Mouse (Mus musculus): Measurements from ENCODE around the gene Prkd2.

Gene Prkd2

DNA sequence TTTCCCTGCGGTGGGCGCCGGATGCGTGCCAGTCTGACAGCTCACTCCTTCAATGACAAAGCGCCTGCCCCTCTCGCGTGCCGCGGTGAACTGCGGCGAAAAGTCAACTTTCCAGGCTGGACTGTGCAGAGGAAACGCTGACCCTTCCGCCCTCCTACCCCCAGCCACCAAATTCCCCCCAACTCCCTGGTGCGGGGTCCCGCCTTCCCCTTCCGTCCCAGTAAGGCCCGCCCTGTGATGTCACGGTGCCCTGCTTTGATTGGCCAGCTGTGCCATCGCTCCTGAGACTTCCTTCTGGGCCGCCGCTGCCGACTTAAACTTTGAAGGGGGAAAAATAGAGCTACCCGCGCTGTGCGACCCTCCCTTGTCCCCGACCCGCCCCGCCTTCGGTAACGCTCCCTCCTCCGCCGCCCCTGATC is at the start of gene Prkd2:
TSS of gene Prkd2 (plus strand) at position 258 of the 419 bp plus-strand sequence.
- CTCF ChIA-PET: no interaction called here

DNA sequence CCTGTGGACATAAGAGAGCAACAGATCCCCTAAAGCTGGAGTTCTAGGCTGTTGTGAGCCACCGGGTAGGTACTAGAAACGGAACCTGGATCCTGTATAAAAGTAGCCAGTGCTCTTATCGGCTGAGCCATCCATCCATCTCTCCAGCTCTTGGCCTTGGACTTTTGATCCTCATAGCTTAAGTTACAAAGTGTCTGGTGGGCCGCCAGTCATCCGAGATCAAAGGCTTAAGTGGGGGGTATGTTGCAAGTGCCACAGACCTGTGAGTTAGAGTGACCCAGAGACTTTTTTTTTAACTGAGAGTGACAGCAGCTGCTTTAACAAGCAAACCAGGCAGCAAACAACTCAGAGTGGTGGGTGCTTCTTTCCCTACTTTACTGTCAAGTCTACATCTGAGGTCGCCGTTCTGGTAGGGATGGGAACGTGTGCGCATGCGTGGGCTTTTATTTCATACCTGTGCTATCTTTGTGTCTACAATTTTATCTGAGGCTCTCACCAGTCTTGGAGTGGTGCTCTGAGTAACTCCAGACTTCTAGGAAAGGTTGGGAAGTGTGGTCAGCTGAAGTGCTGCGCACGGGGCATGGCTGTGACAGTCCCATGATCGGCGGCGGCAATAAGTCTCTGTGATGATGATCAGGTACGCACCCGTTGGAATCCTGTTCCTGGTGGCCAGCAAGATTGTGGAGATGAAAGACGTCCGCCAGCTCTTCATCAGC is 49.5 kb upstream of the Prkd2 start:
- CTCF ChIA-PET: interaction anchor here (0.6 kb wide), 2 partner anchors 71 to 176 kb away, joined by 3 to 6 read pairs; no protein-coding TSS in a partner anchor

DNA sequence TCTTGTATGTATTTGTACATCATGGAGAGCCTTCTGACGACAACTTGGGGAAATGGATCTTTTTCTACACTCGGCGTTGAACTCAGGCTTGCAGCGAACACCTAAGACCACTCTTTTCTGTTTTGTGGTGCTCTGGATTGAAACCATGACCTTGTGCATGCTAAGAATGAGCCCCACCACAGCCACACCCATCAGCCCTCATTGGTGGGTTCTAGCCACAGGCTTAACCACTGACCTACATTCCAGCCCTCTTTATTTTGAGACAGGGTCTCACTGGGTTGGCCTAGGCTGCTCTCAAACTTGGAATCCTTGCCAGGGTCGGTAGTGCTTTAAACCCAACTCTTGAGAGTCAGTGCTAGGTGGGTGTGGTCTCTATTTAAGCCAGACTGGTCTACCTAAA is 47.8 kb upstream of the Prkd2 start:
- CTCF ChIA-PET: no interaction called here

DNA sequence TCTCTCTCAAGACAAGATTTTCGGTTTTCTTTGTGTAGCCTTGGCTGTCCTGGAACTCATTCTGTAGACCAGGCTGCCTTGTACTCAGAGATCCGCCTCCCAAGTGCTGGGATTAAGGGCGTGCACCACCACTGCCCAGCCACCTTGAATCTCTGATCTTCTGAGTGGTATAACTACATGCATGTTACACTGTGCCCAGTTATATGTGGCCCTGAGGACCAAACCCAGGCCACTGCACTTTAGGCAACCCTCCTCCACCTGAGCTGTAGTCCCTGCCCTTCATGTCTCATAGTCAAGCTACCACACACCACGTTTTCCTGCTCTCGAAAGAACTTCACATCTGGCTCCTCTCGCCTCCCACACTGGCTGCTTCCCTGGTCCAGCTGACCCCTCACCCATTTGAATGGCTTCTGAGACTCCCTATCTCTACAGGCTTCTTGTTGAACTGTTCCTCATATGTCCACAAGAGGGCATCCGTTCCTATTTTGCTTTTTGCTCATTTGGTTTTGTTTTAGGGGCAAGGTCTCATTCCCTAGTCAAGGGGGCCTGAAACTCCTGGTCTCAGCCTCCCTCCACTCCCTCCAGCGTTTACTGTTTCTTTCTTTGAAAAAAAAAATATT is 38.2 kb upstream of the Prkd2 start:
- CTCF ChIA-PET: no interaction called here

DNA sequence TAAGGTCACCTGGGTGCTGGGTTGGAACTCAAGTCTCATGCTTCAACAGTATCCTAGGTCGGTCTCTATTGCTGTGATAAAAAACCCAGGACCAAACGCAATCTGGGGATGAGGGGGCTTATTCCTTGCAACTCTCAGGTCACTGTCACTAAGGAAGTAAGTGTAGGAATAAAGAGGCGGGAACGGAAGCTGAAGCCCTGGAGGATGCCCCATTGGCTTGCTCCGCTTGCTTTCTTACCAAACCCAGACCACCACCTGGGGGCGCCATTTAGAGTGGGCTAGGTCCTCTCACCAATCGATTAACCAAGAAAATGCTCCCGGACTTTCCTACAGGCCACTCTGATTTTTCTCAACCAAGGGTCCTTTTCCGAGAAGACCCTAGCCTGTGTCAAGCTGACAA is 34.8 kb upstream of the Prkd2 start:
- CTCF ChIA-PET: interaction anchor here (0.5 to 1.0 kb wide), 6 partner anchors 62 to 184 kb away, joined by 3 to 16 read pairs (median 8); no protein-coding TSS in a partner anchor

DNA sequence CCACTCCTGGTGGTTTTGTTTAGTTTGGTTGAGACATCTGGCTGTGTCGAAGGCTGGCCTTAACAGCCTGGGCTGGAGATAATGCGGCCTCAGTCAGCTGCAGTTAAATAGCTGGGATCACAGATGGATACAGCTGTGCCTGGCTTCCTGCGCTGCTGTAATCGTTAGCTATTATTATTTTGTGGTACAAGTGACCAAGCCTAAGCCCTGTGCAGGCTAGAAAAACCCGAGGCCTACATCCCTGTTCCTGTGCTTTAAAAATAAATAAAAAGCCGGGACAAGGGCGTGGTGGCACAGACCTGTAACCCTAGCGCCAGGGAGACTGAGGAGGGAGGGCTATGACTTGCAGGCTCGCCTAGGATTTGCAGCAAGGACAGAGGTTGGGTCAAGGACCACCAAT is 34.1 kb upstream of the Prkd2 start:
- CTCF ChIA-PET: interaction anchor here (0.9 to 1.0 kb wide), 2 partner anchors 172 to 185 kb away, joined by 3 to 6 read pairs; no protein-coding TSS in a partner anchor

DNA sequence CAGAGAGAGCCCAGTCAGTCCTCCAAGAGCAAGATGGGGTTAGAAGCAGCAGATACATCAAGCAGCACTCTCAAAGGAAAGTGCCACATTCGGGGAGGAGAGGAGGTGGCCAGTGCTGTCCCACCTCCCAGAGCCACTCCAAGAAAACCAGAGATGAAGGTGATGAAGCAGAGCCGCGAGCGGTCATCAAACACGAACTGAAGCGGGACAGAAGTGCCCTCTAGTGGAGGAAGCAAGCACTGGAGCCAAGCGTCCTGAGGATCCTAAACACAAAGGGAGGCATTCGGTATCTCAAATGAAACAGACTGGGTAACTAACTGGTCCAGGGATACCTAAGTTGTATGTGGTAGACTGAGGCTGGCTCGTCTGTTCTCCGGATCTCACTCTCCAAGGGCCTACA is 33.0 kb upstream of the Prkd2 start:
- CTCF ChIA-PET: interaction anchor here (0.6 to 1.4 kb wide), 3 partner anchors 27 to 86 kb away, joined by 3 read pairs; no protein-coding TSS in a partner anchor

DNA sequence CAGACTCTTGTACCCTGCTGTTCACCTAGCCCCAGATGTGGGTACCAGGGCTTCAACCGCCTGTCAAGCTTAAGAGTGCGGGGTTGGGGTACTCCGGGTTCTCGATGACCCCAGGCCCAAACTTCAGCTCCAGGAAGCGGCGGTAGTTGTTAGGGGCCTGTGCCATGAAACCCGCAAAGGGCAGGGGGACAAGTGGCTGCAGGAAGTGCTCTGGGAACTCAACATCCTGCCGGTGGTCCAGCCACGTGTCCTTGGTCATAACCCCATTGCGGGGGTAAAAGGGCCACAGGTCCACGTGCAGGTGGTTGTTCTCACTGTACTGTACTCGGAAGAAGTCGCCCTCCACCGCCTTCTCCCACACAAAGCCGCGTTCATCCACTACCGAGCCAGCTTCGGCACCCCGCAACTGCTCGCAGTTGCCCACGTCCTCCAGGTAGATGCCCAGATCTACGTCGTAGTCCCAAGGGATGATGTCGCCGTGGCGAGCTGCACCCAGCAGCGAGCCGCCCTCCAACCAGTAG is 32.2 kb upstream of the Prkd2 start:
- CTCF ChIA-PET: interaction anchor here (0.6 to 1.4 kb wide), 2 partner anchors 27 to 85 kb away, joined by 3 read pairs; no protein-coding TSS in a partner anchor

DNA sequence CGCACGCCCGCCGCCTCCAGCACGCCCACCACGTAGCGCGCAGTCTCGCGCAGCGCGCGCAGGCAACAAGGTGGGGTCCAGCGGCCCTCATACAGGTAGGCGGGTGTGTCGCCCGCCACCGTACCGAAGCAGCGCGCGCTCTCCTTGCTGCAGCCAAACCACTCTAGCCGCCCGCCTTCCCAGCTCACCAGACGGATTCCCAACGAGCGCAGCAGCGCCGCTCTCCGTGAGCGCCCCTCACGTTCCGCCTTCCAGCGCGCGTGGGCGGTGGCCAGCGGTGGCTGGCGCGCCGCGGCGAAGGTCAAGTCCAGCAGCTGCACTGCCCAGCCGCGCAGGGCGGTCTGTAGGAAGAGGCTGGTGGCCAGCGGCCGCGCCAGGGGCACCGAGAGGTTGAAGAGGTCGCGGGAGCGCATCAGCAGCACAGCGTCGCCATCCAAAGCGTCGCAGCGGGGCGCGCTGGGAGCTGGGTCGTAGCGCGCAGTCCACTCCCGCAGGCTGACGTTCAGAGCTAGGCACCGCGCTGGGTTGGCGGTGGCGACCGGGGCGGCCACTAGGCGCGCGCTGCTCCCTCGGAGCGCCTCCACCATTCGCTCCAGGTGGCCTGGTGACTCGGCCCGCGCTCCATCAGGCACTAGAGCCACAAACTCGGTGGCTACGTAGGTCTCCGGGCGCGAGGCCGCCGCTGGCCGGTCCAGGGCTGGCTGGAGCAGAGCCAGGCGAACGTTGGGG is 31.6 kb upstream of the Prkd2 start:
- CTCF ChIA-PET: interaction anchor here (1.4 kb wide), 1 partner anchor 26 kb away, joined by 3 read pairs; no protein-coding TSS in a partner anchor

DNA sequence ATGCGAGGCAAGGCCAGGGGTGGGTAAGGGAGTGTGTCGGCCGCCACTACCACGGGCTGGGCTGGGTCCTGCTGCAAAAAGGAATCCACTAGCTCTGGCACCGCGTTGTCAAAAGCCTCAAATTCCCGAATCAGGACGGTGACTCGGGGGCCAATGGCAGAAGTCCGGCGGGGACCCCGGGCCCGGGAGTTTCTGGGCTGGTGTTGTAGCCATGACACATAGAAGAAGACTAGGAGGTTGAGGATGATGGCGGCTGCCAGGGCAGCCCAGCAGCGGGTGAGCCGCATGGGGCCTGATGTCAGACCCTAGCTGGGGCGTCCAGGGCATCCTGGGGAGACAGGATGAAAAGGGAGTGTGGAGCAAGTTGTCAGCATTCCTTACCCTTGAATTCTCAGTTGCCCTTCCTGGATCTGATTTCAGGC is 31.0 kb upstream of the Prkd2 start:
- CTCF ChIA-PET: no interaction called here

DNA sequence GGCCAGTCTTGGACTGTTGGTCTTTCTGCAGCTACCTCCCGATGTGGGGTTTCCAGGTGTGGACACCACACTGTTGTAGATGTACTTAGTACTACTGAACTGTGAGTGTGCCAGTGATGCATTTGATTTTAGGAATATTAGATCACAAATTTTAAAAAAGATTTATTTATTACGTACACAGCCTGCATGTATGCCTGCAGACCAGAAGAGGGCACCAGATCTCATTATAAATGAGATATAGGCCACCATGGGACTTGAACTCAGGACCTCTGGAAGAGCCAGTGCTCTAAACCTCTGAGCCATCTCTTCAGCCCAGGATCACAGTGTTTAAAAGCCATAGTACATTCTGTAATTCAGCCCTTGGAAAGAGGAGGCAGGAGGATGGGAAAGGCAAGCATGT is 30.2 kb upstream of the Prkd2 start:
- CTCF ChIA-PET: no interaction called here

DNA sequence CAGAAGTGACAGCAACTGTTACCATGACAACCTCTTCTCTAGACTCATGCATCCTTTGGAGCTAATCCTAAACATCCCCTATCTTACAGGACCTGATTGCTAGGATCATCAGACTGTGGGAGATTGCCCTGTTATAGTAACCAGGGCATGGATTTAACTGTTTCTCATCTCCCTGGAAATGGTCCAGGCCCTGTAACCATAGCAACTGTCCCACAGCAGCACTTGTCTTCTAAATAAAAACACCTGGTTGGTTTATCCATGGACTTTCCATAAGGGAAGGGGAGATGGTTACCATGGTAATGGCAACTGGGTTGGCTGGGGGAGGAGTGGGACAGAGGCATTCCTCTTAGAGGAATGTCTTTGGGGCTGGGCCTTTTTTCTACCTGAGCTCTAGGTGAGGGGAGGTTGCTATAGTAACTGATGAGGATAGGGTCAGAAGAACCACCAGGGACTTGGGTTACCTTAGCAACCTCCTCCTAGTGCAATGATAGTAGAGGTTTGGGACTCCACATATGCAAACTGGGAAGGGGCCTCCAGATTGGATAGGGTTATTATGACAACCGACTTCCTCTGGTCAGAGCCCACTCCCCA is 27.3 kb upstream of the Prkd2 start, which contains the start of gene Strn4:
TSS of gene Strn4 (plus strand) at position 539 of the 591 bp plus-strand sequence.
- CTCF ChIA-PET: interaction anchor here (0.5 to 0.6 kb wide), 2 partner anchors 36 to 151 kb away, joined by 3 read pairs; no protein-coding TSS in a partner anchor

DNA sequence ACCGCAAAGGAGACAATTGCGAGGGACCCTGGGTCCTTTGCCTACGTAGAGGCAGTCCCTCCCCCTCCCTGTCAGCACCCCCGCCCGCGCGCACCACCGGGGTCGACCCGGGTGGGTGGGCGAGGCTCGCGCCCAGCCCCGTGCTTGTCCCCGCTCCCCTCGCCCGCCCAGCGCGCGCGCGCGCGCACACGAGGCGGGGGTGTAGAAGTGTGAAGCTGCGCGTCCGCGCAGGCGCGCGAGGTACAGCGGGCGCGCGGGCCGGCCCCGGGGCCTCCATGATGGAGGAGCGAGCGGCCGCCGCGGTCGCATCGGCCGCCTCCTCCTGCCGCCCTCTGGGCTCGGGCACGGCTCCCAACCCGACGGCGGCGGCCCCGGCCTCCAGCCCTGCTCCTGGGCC is 26.6 kb upstream of the Prkd2 start:
- CTCF ChIA-PET: interaction anchor here (0.6 kb wide), 1 partner anchor 192 kb away, joined by 4 read pairs; no protein-coding TSS in a partner anchor

DNA sequence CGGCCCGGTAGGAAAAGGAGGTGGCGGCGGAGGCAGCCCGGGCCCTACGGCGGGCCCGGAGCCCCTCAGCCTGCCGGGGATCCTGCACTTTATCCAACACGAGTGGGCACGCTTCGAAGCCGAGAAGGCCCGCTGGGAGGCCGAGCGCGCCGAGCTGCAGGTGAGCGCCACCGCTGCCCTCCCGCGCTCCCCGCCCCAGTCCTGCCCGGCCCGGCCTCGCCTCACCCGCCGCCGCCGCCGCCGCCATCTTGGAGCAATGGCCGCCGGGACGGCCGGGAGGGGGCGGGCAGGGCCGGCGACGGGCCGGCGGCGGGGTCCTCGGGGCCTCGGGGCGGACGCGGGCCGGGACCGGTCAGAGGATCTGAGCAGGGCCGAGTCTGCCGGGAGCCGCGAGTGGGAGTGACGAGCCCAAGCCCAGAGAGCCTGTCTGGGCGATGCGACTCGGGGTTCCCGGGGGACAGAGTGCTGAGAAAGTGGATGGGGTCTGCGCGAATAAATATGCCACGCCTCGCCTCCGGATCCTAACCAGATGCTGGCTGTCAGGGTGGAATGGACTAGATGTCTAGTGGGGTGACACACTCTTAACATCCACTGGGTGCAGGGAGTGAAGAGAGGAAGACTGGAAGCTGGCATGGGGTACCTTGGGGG is 26.1 kb upstream of the Prkd2 start, which contains the start of gene Fkrp:
TSS of gene Fkrp (minus strand) at position 258 of the 648 bp plus-strand sequence.
- CTCF ChIA-PET: interaction anchor here (0.6 kb wide), 1 partner anchor 191 kb away, joined by 4 read pairs; no protein-coding TSS in a partner anchor

DNA sequence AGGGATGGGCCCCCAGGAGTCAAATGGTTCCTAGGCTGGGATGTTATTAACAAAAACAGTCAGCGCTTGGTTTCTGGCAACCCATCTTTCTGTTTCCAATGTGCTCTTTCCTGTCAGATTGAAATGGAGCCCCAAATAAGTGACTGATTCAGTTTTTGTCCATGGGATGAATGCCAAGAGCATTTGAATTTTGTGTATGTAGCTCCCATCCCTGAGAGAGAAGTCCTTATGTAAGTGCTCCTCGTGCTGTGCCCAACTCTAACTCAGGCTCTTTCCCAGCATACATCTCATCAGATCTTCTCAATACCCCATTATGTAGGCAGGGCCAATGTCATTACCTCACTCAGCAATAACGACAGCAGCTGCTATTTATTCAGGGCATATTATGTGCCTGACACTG is 25.0 kb upstream of the Prkd2 start:
- CTCF ChIA-PET: no interaction called here

DNA sequence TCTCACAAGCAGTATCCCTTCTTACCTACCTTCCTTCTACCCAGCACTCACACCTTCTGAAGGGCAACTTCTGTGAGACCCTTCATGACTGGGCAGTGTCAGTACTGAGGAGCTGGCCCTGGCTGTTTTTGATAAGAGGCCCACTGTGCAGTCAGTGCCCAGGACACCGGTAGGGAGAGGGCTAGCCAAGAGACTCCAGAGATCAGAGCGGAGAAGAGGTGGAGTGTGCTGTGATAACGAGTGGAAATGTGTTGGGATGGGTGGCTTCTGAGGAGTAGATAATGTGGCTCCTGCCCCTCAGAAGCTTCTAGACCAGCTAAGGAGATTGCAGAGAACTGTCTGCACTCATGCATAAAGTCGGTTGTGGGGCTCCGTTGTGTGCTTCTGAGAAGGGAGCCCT is 22.9 kb upstream of the Prkd2 start:
- CTCF ChIA-PET: interaction anchor here (0.5 to 1.2 kb wide), 3 partner anchors 41 to 831 kb away, joined by 3 to 4 read pairs (median 3); partner anchors contain the start of gene Gng8

DNA sequence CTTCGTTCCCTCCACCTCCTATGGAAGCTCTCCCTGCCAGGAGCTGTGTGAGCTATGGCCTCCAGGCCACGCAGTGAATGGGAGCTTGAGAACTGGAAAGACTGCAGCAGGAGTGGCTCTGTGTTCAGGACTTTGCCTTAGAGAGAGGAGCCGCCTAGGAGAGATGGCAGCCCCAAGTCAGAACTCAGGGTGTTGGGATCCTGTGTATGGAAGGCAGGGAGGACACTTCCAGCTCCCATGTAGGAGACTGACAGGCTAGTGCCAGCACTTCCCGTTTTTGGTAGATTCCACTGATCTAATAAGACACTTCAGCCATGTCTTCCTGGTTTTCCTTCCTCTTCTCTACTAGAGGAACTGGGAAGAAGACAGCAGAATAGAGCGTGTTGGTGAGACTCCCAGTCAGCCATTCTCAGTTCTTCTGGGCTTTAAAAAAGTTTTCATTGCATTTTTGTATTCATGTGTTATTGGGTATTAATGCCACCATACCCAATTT is 22.4 kb upstream of the Prkd2 start:
- CTCF ChIA-PET: interaction anchor here (0.9 to 1.2 kb wide), 2 partner anchors 40 to 71 kb away, joined by 3 read pairs; partner anchors contain the start of gene Gng8

DNA sequence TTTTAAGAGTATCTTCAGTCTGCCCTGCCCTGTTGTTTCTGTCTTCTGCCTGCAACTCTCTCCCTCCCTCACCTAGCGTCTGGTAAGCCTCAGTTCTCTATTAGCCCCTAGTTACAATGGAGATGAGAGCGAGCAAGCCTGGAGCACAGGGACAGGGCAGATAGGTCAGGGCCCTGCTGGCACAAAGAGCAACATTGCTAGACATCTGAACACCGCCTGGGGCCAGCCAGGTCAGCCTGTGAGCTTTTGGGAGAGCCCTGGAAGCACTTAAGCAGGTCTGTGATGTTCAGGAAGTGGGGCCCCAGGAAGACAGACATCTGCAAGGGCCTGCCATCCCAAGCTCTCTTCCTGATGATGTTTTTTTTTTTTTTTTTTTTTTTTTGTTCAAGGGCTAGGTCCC is 21.6 kb upstream of the Prkd2 start:
- CTCF ChIA-PET: interaction anchor here (1.7 kb wide), 1 partner anchor 53 kb away, joined by 6 read pairs; the partner anchor contains the start of gene Dact3

DNA sequence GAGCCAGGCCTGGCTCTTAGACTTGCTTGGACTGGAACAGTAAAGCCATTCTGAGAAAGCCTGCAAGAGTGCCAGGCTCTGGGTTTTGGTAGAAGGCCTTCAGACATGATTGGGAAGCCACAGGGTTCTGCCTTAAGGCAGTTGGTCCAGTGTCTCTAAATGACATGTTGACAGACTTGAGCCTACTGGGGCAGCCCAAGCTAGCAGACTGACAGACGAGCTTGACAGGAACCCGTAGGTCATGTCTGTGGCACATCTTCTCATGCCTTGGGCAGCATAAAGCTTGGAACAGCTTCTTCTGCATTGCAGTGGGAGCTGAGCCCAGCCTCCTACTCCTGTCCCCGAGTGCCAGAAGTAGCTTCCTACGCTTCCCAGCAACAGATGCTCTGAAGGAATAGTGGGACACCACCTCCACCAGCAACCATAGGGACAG is 21.0 kb upstream of the Prkd2 start:
- CTCF ChIA-PET: interaction anchor here (1.7 kb wide), 1 partner anchor 53 kb away, joined by 6 read pairs; the partner anchor contains the start of gene Dact3

DNA sequence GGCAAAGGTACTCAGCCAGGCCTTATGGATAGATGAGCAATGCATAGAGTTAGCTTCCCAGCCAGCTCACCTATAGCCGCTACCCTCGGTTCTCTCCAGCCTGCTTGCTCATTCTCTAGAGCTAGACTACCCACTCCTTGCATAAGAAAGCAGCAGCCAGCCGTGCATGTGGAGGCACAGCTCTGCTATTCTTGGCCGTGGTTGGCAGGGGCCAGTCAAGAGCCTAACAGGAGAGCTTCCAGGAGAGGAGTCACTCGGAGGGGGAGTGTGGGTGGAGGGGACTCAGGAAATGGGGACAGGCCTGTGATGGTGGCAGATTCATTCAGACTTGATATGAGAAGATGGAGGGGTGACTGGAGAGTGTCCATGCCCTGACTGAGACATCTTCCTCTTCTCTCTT is 19.0 kb upstream of the Prkd2 start:
- CTCF ChIA-PET: interaction anchor here (1.0 kb wide), 1 partner anchor 40 kb away, joined by 3 read pairs; no protein-coding TSS in a partner anchor
